Mouse (Mus musculus) hematopoietic stem cell, adult 5-6 weeks (primary cell): Measurements from ENCODE around the gene Dgkz. TPM values are rescaled to one million over a fixed set of nuclear protein-coding genes. Genes with fewer than 3 reads are reported as not detected.

Experiments used
- ATAC-seq, 2 experiments: fragments of 125-278 bp in 1 of 2; replicated peaks in 1 of 2; 2 replicates each; pipeline ENCODE4 v1.8.0; 2016 to 2017; ENCODE audit warnings: inconsistent platforms in 2 of 2, mild to moderate bottlenecking in 2 of 2, moderate number of reproducible peaks in 2 of 2, low read depth in 1 of 2, moderate TSS enrichment in 1 of 2; ENCODE audit not compliant: low FRiP score in 2 of 2, poor library complexity in 2 of 2, severe bottlenecking in 2 of 2, insufficient read depth in 1 of 2, low TSS enrichment in 1 of 2
- total RNA-seq: library from RNA; stranded (forward); fragments of 172-1452, 232-1000 nt; gene quantifications from 2 replicates; pipeline ENCODE4 v1.2.3, GENCODE M21; 2017

Gene Dgkz
- total RNA-seq, 1 experiment from 2014 or later, result 78.3 TPM

DNA sequence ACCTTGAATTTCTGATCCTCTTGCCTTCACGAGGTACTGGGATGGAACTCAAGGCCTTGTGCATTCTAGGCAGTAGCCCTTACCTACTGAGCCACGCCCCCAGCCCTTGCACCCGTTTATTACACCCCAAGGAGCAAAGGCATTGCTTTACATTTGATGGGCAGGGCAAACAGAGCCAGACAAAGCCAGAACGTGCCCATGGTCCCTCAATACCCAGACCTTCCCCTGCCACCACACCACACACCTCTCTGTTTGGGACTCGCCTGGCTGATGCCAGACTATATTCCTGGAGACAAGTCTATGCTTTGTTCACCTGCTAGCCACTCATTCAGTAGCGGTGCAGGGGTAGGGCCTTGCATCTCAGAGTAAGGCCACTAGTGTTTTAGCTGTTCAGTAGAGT, 30.8 kb upstream of the Dgkz start:
- ATAC-seq, result no peak

DNA sequence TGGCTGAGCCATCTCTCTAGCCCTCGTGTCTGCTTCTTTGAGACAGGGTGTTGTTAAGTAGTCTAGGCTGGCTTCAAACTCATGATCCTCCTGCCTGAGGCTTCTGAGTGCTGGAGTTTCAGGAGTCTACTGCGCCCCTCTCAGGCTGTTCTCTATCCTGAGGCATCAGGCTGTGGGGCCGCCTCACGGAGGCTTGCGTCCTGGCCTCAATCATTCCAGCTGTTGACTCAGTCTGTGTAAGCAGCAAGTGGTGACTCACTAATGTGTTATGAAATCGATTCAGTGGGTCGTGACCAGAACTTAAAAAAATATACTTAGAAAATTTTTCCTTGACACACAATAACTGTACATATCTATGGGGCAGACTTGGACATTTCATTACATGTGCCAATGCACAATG, 29.0 kb upstream of the Dgkz start:
- no peak for ATAC-seq

DNA sequence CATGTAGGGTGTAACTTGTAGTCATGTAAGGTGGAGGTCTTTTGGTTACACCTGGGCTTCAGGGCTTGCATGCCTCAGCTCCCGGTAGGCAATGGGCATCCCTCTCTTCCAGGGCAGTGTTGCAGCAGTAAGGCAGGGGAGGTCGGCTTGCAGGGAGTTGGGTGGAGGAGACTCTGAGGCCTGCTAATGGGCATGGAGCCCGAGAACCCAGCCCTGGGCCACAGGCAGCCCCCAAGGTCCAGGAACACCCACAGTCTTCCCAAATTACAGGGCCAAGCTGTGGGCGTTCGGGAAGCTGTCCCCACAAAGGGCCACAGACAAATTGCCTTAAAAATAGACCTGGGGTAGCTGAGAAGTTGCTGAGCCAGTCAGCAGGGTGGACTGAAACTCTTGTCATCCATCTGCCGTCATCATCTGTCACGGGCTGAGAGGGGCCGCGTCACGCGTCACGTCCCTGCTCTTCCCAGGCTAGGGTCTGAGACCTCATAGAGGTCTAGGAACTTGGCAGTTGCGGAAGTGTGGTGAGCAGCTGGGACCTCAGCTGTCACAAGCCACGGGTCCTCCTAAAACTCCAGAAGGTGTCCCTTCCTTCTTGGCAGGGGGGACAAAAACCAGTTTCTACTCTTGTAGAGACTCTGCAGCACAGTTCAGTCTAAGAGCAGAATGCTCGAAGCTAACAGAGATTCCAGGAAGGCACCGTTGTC, 22.4 kb upstream of the Dgkz start:
- no peak for ATAC-seq

DNA sequence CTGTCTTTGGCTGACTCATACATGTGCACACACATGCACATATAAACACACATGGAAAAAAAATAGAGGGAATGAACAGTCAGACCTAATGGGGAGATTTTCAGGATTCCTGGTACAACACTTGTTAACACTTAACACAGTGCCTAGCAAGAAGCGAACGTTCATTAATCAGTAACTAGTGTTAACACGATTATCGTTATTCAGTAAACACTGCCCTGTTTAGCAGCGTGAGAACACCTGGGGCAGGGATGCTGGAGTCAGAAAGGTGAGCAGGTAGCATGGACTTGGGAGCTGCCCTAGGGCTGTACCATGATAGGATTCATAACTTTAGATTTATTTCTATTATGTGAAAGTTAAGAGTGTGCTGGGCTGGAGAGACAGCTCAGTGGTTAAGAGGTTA, 20.3 kb upstream of the Dgkz start:
- no peak for ATAC-seq

DNA sequence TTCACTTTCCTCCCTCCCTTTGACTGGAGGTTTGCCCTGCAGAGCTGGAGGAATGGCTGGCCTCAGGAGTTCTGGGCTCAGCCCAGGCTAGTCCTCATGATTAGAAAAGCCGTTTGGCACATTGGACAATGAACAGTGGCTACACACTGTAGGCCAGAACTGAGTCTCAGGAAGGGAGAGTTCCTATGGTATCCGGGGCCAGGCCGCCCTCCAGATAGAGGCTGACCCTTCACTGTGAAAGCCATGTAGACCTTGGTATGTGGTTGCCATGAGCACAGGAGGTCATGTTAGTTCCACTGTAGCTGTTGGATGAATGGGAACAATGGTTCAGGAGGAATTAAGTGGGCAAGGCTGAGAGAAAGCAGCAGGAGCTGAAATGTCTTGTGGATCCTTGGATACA, 17.7 kb upstream of the Dgkz start:
- no peak for ATAC-seq

DNA sequence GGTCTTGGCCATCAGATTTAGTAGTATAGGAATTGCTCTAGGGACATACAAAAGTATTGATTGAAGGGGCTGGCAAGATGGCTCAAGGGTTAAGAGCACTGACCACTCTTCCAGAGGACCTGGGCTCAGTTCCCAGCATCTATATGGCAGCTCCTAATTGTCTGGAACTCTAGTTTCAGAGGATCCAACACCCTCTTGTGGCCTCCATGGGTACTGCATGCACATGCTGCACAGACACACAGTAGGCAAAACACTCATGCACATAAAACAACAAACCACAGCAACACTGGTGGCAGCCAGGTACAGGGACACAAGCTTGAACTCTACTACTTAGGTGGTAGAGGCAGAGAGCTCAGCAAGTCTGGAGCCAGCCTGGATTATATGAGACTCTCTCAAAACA, 14.1 kb upstream of the Dgkz start:
- ATAC-seq, result no peak

DNA sequence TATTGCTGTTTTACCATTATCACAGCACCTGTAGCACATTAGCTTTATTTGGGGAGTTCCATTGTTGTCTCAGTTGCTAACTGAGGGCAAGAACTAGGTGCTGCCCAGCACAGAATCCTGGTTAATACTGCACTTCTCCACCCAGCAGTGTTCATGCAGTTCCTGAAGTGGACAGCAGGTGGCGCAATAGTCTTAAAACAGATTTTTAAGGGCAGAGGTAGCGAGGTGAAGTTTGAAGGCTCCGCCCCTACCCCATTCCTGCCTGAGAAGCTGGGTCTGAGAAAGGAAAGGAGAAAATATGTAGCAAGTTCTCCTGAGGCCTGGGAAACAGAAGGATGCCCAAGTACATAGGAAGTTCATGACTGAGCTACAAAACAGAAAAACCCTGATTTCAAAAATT, 11.9 kb upstream of the Dgkz start:
- ATAC-seq, result peak; percentile 8 to 61; a peak in 2 of 4 replicates

DNA sequence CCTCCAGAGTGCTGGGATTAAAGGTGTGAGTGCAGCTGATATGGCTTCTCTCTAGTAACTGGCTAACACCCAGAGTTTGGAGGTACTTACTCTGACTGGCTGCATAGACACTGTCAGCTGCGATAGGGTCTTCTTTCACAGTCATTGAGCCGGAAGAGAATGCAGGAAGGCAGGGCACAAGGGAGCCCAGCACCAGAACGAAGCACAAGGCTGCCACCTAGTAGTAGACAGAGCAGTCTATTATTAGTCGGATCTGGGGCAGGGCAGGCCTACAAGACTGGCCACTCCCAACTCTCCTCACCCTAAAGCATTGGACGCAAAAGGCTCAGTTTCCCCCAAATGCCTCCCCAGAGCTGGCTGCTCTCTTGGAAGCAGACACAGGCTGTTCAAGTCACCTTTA, 10.4 kb upstream of the Dgkz start:
- ATAC-seq, result peak; percentile 34 to 47; a peak in 3 of 4 replicates

DNA sequence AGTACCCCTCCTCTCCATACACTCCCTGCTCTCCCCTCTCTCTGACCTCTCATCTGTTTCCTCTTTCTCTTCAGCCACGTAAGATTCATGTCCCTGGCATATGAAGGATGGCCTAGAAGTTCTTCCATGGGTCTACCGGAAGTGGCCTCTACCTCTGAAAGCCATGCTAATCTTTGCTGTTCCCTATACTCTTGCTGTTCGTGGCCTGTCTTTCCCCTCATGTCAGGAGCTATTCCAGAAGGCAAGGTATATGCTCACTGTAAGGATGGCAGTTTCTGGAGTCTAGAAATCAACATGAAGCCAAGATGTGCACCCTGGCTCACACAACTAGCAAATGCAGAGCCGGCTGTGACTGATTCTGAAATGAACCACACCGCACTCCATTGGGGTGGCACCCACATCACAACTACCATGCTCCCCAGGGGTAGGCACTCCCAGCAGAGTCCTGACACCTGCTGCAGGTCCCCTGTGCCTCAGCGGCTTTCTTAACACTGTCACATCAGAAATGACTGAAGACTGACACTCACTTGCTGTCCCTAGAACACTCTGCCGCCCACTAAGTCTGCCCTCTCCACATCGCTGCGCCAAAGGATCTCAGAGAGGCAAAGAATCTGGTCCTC, 9.4 kb upstream of the Dgkz start:
- peak; percentile 8 to 18; a peak in 1 of 4 replicates for ATAC-seq

DNA sequence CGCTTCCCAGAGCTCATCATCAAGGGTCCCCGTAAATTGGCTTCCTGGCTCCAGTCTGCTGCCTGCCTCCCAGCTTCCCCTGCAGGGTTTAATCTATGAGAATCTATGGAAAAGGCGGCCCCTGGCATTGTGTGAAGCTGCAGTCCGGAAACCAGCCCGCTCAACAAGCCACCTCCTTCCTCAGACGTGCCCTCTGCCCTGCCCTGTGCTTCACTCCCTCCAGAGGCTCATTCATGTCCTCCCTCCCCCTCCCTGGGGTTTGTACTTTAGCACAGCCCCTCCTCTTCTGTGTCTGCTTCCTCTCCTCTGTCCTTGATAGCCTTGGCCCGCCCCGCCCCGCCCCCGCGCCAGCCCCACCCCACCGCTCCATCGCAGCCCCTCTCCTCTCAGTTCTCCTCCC, 8.8 kb upstream of the Dgkz start:
- peak; percentile 90 to 91 for ATAC-seq

DNA sequence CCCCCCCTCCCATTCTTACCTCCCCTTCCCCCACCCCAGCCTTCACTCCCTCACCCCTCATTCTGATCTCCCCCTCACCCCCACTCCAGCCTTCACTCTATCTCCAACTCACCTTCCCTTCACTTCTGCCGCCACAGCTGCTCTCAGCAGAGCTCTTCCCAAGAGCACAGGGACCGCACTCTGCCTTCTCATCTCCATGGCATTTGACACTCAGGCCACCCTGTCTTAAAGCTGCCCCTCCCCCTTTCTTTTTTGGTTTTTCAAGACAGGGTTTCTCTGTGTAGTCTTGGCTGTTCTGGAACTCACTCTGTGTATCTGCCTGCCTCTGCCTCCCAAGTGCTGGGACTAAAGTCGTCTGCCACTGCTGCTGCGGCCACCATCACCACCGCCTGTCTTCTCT, 5.2 kb upstream of the Dgkz start:
- ATAC-seq, result no peak

DNA sequence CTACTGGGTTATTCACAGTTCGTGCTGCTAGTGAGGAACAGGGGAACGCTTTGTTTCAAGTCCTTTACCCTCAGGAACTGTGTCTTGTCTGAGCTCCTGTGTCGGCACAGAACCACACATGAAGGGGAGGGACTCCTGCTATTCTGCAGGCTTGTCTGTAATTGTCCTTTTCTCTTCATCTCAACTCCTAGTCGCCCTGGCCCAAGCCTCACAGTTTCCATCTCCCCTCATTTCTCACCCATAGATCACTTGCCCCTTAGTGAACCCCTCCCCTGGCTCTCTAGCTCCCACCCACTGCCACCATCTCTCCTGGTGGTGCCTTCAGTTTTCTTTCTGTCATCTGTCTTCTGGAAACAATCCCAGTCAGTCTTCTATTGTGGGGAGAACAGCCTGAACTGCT, 4.6 kb upstream of the Dgkz start:
- ATAC-seq, result no peak

DNA sequence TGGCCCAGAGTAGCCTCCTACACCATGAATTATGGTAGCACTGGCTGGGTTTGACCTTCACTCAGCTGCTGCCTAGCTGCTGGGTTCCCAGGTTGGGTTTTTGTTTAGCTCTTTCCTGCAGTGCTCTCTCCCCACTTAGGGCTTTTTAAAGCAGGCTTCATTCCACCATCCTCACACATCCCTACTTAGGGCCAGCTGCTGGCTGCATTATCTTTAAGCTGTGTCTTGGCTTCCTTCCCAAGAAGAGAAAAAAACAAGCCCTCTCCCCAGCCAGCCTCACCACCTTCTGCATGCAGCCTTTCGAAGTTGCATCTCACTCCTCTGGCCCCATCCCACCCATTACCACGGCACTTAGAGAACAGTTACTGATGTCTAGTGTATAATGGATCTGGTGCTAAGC, 2.9 kb upstream of the Dgkz start:
- no peak for ATAC-seq

DNA sequence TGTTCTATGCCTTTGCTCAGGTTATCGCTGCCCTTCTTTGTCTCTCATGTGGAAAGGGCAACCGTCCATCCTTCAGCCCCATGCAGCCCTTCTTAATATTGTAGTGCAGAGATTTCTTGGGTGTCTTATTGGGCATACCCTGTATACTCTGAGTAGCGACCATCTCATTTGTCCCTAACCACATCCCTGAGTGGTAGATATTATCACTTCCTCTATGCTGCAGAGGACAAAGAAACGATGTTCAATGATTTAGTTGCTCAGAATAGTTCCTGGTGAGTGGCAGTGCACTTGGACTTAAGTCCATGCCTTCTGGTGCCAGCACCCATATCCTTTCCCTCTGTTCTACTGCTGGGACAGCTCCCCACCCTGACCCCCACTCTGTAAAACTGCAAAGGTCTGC, 2.3 kb upstream of the Dgkz start:
- ATAC-seq, result peak; percentile 19 to 50; a peak in 2 of 4 replicates

DNA sequence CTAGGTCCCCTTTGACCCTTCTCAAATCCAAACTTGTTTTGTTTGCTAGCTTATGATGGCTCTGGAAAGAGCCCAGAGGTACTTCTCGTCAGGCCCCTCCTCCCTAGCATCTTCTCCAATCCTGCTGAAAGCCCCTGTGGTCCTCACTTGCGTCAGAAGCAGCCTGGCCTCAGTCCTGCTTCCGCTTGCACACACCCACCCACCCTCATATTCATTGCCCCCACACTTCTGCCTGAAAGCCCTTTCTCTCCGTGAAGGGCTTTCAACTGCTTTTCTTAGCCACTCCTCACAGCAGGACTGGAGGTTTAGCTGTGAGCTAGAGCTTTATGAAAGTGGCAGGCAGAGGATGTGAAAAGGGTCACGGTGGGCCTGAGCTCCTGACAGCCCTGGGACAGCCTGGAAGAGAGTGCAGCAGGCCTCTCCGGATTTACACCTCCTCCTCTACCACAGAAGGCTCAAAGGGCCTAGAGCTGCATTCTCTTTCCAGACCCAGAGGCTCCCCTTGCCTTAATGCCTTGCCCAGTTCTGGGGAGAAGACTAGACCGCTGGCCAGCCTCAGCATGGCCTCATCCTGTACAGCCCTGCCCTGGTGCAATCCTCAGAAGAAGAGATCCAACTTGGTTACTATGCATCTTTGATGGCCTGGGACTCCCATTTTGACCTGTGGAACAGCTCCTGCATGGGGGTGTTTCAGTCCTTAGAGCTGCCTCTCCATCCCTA, 2.1 kb downstream of the Dgkz start:
- ATAC-seq, result no peak

DNA sequence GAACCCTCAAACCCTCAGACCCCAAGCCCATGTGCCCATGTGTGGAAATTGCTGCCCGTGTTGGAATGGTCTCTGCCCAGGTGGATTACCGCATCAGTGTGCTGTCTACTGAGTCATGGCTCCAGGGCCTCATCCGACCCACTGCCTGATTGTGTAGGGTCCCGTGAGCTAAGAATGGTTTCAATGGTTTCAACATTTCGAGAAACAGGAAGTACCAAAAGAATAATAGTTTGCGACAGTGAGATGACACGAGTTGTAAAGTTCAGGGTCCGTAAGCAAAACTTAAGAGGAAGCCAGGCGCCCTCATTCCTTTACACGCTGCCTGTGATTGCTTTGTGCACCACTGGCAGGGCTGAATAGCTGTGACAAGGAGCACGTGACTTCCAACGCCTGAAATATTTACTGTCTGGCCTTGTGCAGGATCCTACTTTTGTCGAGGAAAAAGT, 3.5 kb downstream of the Dgkz start:
- peak; percentile 69 to 83 for ATAC-seq

DNA sequence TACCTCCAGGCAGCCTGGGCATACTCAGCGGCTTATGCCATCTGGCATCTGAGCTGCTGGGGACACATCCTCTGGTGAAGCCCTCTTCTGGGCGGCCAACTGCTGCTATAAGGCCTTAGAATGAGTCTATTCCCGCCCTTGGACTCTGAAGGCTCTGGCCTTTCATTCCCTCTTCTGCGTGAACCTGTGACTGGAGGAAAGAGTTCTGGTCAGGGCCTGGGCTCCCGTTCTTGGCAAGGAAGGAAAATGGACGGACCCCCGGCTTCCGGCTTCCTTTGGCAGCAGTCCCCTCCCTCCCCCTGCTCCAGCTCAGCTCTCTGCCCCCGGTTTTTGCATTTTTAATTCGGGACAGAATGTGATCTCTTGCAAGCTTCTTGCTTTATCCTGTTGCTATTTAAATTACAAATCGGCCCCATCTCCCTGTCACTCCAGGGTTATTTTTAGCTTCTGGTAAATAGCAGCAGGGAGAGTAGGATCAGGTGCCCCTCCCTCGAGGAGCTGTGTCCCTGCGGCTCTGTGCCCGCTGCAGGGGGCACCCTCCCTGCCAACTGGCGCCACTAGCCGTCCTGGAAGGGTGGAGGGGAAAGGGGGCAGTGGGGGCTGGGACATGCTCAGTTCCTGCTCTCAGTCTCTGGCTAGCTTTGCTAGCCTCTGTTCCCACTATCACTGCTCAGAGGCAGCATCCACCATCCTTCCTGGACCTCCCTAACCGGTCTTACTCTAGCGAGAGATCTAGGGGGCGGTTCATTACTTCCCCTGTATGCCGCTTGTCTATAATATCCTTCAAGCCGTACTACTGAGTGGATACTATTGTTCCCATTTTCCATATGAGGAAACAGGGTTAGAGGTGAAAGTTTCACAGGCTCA, 4.2 kb downstream of the Dgkz start:
- ATAC-seq, result peak in 1 of 2 experiments; percentile 34; a peak in 2 of 4 replicates

DNA sequence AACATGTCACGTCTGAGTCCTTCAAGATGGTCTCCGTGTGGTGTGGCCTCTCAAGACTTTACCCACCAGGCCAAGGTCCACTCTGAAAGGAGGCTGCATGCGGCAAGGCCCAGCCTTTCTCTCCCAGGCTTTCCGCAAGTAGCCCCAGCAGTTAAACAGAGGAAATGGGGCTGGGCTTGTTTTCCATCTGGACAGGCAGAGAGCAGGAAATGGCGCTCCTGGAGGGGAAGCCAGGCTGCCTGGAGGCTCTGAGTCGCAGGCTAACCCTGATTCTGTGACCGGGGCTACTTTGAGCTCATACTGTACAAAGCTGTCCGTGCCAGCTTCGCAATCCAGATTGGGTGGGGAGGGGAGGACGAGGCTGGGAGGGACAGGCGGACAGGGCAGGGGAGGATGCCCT, 7.7 kb downstream of the Dgkz start:
- ATAC-seq, result no peak
